Mouse (Mus musculus) mature B cell (primary cell): Measurements from ENCODE around the gene Med20.

Source experiments
- in situ Hi-C: fragments of 300-500 bp; cut with MboI; formaldehyde crosslinking; loops from 2 replicates; pipeline ENCODE4 v1.14.3; 2019

Gene Med20

GRCm38 (mm10) chr17:47610849-47611660 is at the start of gene Med20, which contains the start of the genes Bysl and Gm20517:
Med20 (plus strand) TSS chr17:47611582.
Bysl (minus strand) TSS chr17:47611492.
Gm20517 (plus strand) TSS chr17:47611589.
- in situ Hi-C loops: loop anchor here (5.0 kb wide), 1 partner anchor 76 kb away; the partner anchor contains the start of genes Frs3 and Tomm6

DNA sequence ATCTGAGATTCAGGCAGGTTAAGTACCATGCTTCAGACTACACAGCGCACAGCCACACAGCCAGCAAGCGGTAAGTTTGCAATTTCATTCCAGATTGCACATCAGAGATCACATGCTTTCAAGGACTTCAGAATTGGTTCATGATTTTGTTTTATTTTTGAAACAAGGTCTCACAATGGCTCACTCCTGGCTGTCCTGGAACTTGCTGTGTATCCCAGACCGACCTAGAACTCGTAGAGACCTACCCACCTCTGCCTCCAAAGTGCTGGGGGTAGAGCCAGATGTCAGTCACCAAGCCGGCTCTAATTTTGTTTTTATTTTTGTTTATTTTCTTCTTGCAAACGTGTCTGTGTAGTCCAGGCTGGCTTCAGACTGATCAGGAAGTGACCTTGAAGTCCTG is 48.5 kb upstream of the Med20 start:
- in situ Hi-C loops: no loop called here

DNA sequence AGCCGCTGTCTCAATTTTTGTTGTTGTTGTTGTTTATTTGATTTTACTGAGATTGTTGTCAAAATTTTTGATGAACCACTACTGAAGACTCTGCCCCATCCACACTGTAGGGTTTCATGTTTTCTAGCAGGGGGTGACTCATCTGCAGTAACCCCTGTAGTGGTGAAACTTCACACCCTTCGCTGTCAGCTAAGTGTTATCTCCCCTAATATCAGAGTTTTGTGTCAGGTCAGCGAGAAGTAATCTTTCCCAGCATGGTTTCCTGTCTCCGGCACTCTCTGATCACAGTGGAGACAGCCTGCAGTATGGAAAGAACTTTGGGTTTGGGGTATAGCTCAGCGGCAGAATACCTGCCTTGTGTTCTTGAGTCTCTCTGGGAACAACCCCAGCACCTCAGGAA is 46.8 kb upstream of the Med20 start:
- in situ Hi-C loops: loop anchor here (5.0 kb wide), 1 partner anchor 47 kb away; no protein-coding TSS in a partner anchor

DNA sequence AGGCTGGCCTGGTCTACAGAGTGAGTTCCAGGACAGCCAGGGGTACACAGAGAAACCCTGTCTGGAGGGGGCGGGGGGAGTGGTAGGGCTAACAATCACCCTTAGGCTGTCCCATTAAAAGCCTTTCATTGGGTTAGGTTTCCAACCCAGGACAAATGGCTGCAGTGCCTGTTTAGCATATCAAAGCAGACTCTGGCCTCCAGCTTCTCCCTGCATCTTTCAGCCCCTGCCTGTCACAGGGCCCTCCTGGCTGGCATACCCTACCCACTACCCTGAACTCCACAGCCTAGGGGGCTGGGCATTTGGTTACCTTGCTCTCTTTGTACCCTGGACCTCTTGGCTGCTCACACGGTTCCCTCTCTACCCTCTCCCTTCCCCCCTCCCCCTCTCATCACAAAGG is 45.2 kb upstream of the Med20 start:
- in situ Hi-C loops: loop anchor here (5.0 kb wide), 1 partner anchor 49 kb away; no protein-coding TSS in a partner anchor

DNA sequence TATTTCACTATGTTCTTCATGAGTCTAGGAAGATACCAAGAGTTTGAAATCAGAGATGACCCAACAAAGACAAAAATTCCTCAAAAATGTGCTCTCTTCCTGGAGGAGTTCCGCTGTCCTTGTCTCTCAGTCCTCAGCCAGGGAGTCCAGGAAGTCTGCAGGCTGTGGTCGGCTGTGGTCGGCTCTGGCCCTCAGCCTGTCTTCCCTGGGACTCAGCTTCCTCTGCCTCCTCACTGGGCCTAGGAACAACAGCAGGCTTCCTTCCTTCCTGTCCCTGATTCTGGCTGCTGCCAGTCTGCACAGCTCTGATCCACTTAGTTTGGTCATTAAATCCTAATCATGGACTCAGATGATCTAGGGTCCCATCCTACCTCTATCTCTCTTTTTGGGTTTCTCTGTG is 44.1 kb upstream of the Med20 start:
- in situ Hi-C loops: loop anchor here (5.0 kb wide), 1 partner anchor 50 kb away; no protein-coding TSS in a partner anchor

GRCm38 (mm10) chr17:47568389-47568788 is 43.0 kb upstream of the Med20 start:
- in situ Hi-C loops: loop anchor here (5.0 kb wide), 1 partner anchor 51 kb away; no protein-coding TSS in a partner anchor

GRCm38 (mm10) chr17:47568951-47569527 is 42.3 kb upstream of the Med20 start:
- in situ Hi-C loops: loop anchor here (5.0 kb wide), 1 partner anchor 52 kb away; no protein-coding TSS in a partner anchor

DNA sequence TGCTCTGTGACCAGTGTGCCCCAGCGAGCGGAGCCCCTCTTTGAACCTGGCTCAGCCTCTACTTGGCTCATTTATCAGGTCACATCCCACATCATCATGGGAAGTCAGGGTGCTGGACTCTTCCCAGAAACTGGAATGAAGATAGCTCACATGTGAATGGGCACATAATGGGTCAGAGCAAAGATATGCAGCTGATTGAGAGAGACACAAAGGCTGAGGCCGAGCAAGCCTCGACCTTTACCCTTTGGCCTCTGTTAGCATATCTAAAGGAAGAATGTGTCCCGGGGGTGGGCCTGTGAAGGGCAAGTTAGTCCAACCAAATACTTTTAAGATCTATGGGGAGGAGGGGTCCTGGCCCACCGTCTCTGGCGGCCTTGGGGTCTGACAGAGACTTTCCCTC is 39.8 kb upstream of the Med20 start:
- in situ Hi-C loops: no loop called here

- in situ Hi-C loops: no loop called here
Observed at GRCm38 (mm10) chr17:47572436-47572835, 38.9 kb upstream of the Med20 start.

DNA sequence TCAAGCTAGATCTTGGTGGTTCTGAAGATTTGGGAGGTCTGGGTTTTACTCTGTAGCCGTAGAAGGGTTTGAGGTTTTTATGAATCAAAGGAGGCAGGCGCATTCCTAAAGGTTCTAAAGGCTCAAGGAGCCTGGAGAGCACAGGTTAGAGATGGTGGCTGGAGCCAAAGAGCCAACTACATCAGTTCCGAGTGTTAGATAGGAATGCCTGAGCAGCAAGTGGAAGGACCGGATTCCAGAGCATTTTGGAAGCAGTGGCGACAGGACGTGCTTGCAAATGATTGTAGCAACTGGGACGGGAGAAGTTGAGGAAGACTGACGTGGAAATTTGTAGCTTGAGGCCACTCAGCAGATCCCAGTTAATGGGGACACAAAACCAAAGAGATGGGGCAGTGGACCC is 37.4 kb upstream of the Med20 start:
- in situ Hi-C loops: no loop called here

- in situ Hi-C loops: no loop called here
Observed at GRCm38 (mm10) chr17:47574830-47575229, 36.6 kb upstream of the Med20 start.

DNA sequence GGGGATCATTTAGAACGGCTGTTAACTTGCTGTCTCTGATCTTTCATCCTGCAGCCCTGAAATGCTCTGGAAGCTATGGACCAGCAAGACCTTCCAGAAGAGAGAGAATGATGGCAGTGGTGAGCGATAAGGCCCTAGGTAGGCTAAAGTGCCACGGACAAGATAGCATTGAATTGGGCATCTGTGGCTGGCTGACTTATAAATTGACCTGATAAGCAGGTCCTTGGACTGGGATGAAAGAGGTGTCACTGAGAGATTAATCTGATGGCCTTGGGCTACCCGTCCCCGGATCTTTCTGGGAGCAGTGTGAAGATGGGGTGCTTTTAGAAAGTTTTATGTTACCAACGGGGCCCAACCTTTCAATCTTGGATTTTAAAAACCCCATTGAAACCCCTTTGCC is 32.7 kb upstream of the Med20 start:
- in situ Hi-C loops: no loop called here

- in situ Hi-C loops: no loop called here
Observed at GRCm38 (mm10) chr17:47580962-47581361, 30.4 kb upstream of the Med20 start.

GRCm38 (mm10) chr17:47588517-47588916 is 22.9 kb upstream of the Med20 start:
- in situ Hi-C loops: no loop called here

DNA sequence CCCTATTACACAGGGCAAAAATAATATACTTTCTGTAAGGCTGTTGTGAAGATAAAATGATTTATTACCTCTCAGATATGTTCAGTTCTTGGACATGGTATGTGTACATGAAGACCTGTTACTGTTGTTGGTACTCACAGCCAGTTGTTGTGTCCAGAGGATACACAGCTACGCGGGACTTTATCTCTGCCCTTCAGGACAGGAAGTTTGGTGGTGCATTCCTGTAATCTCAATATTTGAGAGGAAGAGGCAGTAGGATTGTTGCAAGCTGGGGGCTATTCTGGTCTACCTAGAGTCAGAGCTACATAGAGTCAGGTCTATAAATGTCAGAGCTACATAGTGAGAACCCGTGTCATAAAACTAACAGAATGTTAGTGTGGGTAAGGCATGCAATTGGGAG is 20.3 kb upstream of the Med20 start:
- in situ Hi-C loops: no loop called here

- in situ Hi-C loops: no loop called here
Observed at GRCm38 (mm10) chr17:47593215-47593853, 18.0 kb upstream of the Med20 start.

- in situ Hi-C loops: no loop called here
Observed at GRCm38 (mm10) chr17:47593854-47594182, 17.6 kb upstream of the Med20 start.

GRCm38 (mm10) chr17:47594183-47594968 is 17.0 kb upstream of the Med20 start:
- in situ Hi-C loops: no loop called here

DNA sequence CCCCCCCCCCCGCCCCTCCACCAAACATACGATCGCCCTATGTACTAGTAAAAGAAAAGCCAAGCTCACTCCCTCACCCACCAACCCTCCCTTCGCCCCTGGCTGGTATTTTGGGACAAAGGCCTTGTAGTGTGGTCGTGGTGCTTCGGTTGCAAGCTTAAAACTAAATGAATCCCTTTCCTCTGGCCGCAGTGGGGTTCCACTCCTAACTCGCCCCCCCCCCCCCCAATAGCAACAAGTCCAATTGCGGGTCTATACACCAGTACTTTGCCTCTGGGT is 16.5 kb upstream of the Med20 start:
- in situ Hi-C loops: no loop called here

DNA sequence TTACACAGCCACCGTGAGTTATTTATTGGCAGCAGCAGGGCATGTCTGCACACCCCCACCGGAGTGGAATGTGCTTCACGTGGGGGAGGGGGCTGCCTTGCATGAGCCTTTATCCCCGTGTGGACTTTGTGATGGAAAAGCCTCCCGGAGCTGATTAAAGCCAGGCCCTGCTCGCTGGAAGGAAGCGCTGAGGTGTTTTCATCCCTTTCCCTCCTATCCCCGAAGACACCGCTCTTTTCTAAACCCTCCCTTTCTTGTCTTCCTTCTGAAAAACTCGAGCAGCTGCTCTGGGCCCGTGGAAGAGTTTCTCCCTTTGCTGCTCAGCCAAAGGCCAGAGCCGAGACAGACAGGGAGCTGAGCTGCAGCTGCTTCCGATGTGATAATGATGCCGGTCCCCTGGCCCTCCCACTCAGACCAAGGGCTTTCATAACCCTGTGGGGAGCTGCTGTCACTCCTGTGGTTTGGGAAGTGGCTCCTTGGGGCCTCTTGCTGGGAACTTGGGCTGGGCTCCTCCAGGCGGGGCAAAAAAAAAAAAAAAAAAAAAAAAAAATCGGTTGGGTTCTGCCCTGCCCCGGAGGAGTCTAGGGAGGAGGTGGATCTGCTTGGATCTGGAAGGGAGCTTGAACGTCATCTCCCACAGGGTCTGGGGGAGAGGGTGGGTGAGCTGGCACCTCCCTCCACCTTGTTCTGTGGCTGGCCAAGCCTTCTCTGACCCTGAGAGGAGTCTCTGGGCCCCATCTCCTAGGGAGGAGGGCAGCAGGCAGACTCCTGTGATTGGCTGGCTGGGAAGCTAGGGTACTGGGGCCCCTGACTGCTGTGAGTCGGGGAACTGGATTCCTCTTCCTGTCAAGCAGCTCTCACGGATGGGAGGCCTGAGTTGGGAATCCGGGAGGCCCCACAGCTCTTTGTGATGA is 15.9 kb upstream of the Med20 start:
- in situ Hi-C loops: no loop called here
